Mouse (Mus musculus) liver, embryonic 14.5 days (tissue): Measurements from ENCODE around the gene Ahcyl2.

Source experiments
- CTCF ChIP-seq: IDR thresholded peaks from 2 replicates; pipeline ENCODE4 v1.5.1; 2016; ENCODE audit warnings: antibody characterized with exemption, low read depth, control low read depth
- EP300 ChIP-seq: IDR thresholded peaks from 2 replicates; pipeline ENCODE4 v1.6.1; 2016; ENCODE audit warnings: antibody characterized with exemption, low read depth

DNA sequence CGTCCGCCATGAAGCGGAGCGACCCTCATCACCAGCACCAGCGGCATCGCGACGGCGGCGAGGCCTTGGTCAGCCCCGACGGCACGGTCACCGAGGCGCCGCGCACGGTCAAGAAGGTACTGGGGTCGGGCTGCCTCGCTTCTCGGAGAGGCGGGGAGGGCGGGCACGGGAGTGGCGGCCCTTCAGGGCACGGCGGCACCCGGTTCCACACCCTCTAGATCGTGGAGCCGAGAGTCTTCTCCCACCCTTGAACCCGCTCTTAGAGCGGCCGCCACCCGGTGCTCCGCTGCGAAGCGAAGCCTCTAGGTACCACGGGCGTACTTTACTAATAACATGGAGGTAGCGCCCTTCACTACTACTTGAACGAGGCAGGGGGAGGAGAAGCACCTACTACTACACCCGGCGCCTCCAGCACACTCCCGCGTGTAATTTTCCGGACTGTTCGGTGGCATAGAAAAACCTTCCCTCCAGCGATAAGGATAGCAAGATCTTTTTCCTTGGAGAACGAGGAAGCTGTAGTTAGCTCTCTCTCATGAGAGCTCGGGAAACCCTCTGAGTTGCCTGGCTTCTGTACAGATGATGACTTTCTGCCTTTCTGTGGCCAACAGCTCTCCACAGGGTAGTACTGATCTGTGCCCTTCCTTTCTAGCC, 1.1 kb downstream of the Ahcyl2 start:
- no peak for TF ChIP-seq EP300
- no peak for TF ChIP-seq CTCF
